Mouse (Mus musculus): ENCODE measurements around the gene Fhl2.

Gene Fhl2

GRCm38 (mm10) chr1:43196661-43197241 lies at the start of gene Fhl2:
Gene Fhl2 (minus strand): TSS chr1:43196984.
- DNase-seq, result no peak

- no peak for DNase-seq
Observed at GRCm38 (mm10) chr1:43245014-43245413, 48.2 kb upstream of the Fhl2 start.

- no peak for DNase-seq
Observed at GRCm38 (mm10) chr1:43241208-43241607, 44.4 kb upstream of the Fhl2 start.

GRCm38 (mm10) chr1:43239796-43240313 lies 43.1 kb upstream of the Fhl2 start:
- no peak for DNase-seq

- no peak for DNase-seq
Observed at GRCm38 (mm10) chr1:43238471-43238870, 41.7 kb upstream of the Fhl2 start.

GRCm38 (mm10) chr1:43237360-43238235 lies 40.8 kb upstream of the Fhl2 start:
- no peak for DNase-seq

- DNase-seq, result no peak
Observed at GRCm38 (mm10) chr1:43225531-43226151, 28.9 kb upstream of the Fhl2 start.

GRCm38 (mm10) chr1:43224943-43225342 lies 28.2 kb upstream of the Fhl2 start:
- no peak for DNase-seq

- DNase-seq, result peak in 1 of 2 experiments; percentile 8
Observed at GRCm38 (mm10) chr1:43224171-43224570, 27.4 kb upstream of the Fhl2 start.

GRCm38 (mm10) chr1:43223097-43223496 lies 26.3 kb upstream of the Fhl2 start:
- no peak for DNase-seq

GRCm38 (mm10) chr1:43218016-43218680 lies 21.4 kb upstream of the Fhl2 start:
- no peak for DNase-seq

GRCm38 (mm10) chr1:43215601-43216000 lies 18.8 kb upstream of the Fhl2 start:
- DNase-seq, result no peak

- no peak for DNase-seq
Observed at GRCm38 (mm10) chr1:43211274-43211673, 14.5 kb upstream of the Fhl2 start.

GRCm38 (mm10) chr1:43210285-43210684 lies 13.5 kb upstream of the Fhl2 start:
- no peak for DNase-seq

- DNase-seq, result no peak
Observed at GRCm38 (mm10) chr1:43207147-43207546, 10.4 kb upstream of the Fhl2 start.

- no peak for DNase-seq
Observed at GRCm38 (mm10) chr1:43203282-43203681, 6.5 kb upstream of the Fhl2 start.

GRCm38 (mm10) chr1:43202226-43202625 lies 5.4 kb upstream of the Fhl2 start:
- DNase-seq, result no peak

GRCm38 (mm10) chr1:43201796-43202195 lies 5.0 kb upstream of the Fhl2 start:
- no peak for DNase-seq

- no peak for DNase-seq
Observed at GRCm38 (mm10) chr1:43199867-43200240, 3.1 kb upstream of the Fhl2 start.

GRCm38 (mm10) chr1:43199210-43199866 lies 2.6 kb upstream of the Fhl2 start:
- no peak for DNase-seq

- no peak for DNase-seq
Observed at GRCm38 (mm10) chr1:43196059-43196458, 725 bp downstream of the Fhl2 start.

GRCm38 (mm10) chr1:43193423-43193822 lies 3.4 kb downstream of the Fhl2 start:
- DNase-seq, result no peak

- DNase-seq, result no peak
Observed at GRCm38 (mm10) chr1:43192471-43192870, 4.3 kb downstream of the Fhl2 start.
